Mouse (Mus musculus) lung, embryonic 14.5 days (tissue): ENCODE measurements around the gene Inhbb. TPM values are rescaled to one million over a fixed set of nuclear protein-coding genes. Genes with fewer than 3 reads are reported as not detected.

ENCODE experiments used
- ATAC-seq: fragments of 200-750 bp; cut with Nextera tagmentation; 2 replicates; pipeline ENCODE4 v1.8.0; 2017; ENCODE audit warnings: mild to moderate bottlenecking, moderate TSS enrichment, moderate library complexity; ENCODE audit not compliant: insufficient read depth
- DNase-seq: peaks from one replicate; pipeline ENCODE4 v3.0.0-alpha.2; 2015
- H3K27ac ChIP-seq: fragments of 300-500 bp; sonication (generic); 2 replicates; pipeline ENCODE4 v1.5.1; 2014; ENCODE audit warnings: low read depth, mild to moderate bottlenecking, moderate library complexity
- H3K27me3 ChIP-seq: fragments of 300-500 bp; sonication (generic); 2 replicates; pipeline ENCODE4 v1.6.1; 2014; ENCODE audit warnings: low read length, control low read depth; ENCODE audit not compliant: insufficient read depth
- H3K36me3 ChIP-seq: fragments of 300-500 bp; sonication (generic); 2 replicates; pipeline ENCODE4 v1.6.1; 2014; ENCODE audit warnings: control low read depth; ENCODE audit not compliant: insufficient read depth
- H3K4me1 ChIP-seq: fragments of 300-500 bp; sonication (generic); 2 replicates; pipeline ENCODE4 v1.6.1; 2014; ENCODE audit warnings: antibody characterized with exemption, control low read depth; ENCODE audit not compliant: insufficient read depth
- H3K4me2 ChIP-seq: fragments of 300-500 bp; sonication (generic); 2 replicates; pipeline ENCODE4 v1.6.1; 2014; ENCODE audit warnings: mild to moderate bottlenecking
- H3K4me3 ChIP-seq: fragments of 300-500 bp; sonication (generic); 2 replicates; pipeline ENCODE4 v1.5.1; 2014; ENCODE audit warnings: low read depth, low read length
- H3K9ac ChIP-seq: fragments of 300-500 bp; sonication (generic); 2 replicates; pipeline ENCODE4 v1.6.1; 2014
- H3K9me3 ChIP-seq: fragments of 300-500 bp; sonication (generic); 2 replicates; pipeline ENCODE4 v1.6.1; 2016; ENCODE audit warnings: low read depth, low read length, control low read depth
- CTCF ChIP-seq: IDR thresholded peaks from 2 replicates; pipeline ENCODE4 v1.5.1; 2016; ENCODE audit warnings: antibody characterized with exemption, low read depth
- WGBS: fragments of 180-500 bp; shearing (Covaris S2); extraction: QIAGEN DNeasy Blood & Tissue Kit; methylation state at CpG from one replicate; pipeline ENCODE4 v1.1.7; 2014; 5-methylcytosine and 5-hydroxymethylcytosine counted together
- polyA plus RNA-seq: library from polyadenylated mRNA; unstranded; fragments of >200 nt; fragmentation: Nextera tagmentation; extraction: Ambion mirVana; gene quantifications from 2 replicates; pipeline ENCODE4 v1.2.1, GENCODE M21; 2014

The Inhbb gene
- polyA plus RNA-seq, 1 experiment from 2014 or later, result 0.13 TPM

DNA sequence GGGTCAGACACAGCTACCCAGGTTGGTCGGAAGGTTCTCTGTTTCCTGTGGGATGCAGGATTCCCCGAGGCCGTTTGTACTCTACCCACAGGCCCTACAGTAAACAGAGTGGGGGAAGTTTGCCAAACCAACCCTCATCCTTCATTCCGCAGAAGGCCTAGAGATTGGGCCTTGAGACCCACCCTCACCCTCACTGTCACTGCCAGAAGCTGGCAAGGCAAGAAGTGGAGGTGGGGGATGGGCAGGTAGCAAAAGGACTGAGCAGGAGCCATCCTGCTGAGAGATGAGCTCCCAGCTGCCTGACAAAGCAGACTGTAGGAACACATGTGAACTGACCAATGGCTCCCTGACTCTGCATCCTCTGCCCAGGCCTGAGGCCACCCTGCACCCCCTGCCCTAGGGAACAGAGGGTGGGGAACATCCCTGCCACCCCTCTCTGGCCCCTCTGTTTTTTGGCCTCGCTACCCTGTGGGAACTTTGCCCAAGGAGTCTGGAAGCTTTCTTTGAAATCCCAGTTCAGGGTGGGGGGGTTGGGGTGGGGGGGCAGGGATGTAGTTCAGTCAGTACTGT is 12.4 kb downstream of the Inhbb start:
- no peak for TF ChIP-seq CTCF
- 27% methylated on average over 5 of the region's 5 CpGs for WGBS
- no peaks in the 10 kb centered on the region for H3K36me3 ChIP-seq

DNA sequence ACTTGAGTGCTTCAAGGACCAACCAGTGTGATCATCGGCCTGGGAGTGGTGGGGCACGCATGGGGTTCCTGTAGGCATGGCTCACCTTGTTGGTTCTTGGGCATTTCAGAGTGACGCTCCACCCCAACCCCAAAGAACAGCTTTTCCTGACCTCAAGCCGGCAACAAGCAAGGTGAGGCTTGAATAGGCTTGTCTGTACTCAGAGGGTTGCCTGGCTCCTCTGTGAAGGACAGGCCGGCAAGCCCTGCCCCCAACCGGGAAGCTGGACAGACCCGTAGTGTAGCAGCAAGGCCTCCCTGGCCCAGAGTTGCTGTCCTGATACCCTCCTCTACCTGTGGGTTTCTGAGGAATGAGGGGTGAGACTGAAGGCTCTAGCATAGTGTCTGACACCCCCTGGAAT is 12.9 kb downstream of the Inhbb start:
- Histone ChIP-seq H3K4me3 (no peak overlapping the region), H3K27ac (no peak overlapping the region), H3K36me3 (no peaks in the 10 kb centered on the region), H3K9ac (no peak overlapping the region), H3K4me2 (no peak overlapping the region), H3K9me3 (no peaks in the 10 kb centered on the region), H3K27me3 (no peaks in the 10 kb centered on the region), H3K4me1 (no peaks in the 10 kb centered on the region)
- 71% methylated on average over 7 of the region's 7 CpGs for WGBS
- no peak for TF ChIP-seq CTCF
- no peak for DNase-seq
- ATAC-seq, result no peak; the same call in 1 of the 2 replicates

More for the DNA sequence above, 12.4 kb downstream of the Inhbb start:
- Histone ChIP-seq H3K27me3 (no peaks in the 10 kb centered on the region), H3K9me3 (no peaks in the 10 kb centered on the region), H3K27ac (no peak overlapping the region), H3K9ac (no peak overlapping the region), H3K4me1 (no peaks in the 10 kb centered on the region), H3K4me3 (no peak overlapping the region), H3K4me2 (no peak overlapping the region)
- ATAC-seq (0 out of 2 replicates have a peak, but pooled peaks have one; percentile 33), DNase-seq (no peak)

DNA sequence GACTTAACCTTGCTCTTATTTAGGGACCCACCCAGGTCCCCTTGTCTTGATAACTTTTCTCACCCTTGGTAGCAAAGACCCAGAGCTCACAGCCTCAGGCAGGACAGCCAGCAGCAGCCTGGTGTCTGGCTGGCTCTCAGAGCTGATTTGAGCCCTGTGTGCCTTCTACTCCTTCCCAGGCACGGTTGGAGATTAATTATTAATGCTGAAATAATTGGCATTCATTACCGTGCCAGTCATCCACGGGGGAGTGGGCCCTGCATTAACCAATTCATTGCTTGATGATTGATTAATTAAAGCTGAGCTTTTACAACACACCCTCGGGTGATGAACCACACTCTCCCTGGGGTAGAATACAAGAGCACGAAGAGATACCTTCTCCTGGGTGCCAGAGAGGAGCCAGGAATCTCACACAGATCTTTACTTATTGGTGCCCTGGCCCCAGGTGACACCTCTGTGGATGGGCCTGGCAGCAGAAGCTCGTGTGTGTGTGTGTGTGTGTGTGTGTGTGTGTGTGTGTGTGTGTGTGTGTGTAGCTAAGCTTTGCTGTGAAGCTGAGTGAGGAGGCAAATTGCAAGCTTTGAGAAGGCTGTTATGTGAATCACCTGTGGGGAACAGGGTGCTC is 14.2 kb downstream of the Inhbb start:
- no peak for DNase-seq
- no peak for ATAC-seq
- no peak overlapping the region for H3K27ac ChIP-seq
- H3K4me1 ChIP-seq, result no peaks in the 10 kb centered on the region
- no peaks in the 10 kb centered on the region for H3K36me3 ChIP-seq
- no peaks in the 10 kb centered on the region for H3K9me3 ChIP-seq
- no peak for TF ChIP-seq CTCF
- 34% methylated on average over 6 of the region's 6 CpGs for WGBS
- H3K4me2 ChIP-seq, result no peak overlapping the region
- H3K27me3 ChIP-seq, result no peaks in the 10 kb centered on the region
- no peak overlapping the region for H3K9ac ChIP-seq
- H3K4me3 ChIP-seq, result no peak overlapping the region

DNA sequence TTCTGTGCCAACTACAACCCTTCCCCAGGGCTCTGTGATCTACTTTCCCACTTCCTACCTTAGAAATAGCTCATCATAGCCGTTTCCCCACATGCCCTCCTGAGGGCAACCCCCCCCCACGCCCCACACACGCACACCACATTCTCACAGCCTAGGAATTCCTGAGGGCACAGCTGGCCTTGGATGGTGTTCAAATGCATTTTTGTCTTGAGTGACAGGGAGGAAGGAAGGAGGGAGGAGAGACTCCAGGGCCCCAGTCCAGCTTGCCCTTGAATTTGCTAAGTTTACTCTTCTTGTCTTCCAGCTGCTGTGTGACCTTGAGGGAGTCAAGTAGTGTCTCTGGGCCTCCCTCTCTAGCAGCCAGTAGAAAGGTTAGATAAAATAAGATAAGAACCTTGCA is 17.2 kb downstream of the Inhbb start:
- DNase-seq, result peak; percentile 43
- no peak for TF ChIP-seq CTCF
- Histone ChIP-seq H3K4me3 (no peak overlapping the region), H3K27ac (no peak overlapping the region), H3K9me3 (no peaks in the 10 kb centered on the region), H3K27me3 (no peaks in the 10 kb centered on the region), H3K4me2 (no peak overlapping the region), H3K36me3 (no peaks in the 10 kb centered on the region), H3K9ac (no peak overlapping the region), H3K4me1 (no peaks in the 10 kb centered on the region)
- 15% methylated on average over 3 of the region's 3 CpGs for WGBS
- peak; percentile 40; the same call in 1 of the 2 replicates for ATAC-seq

DNA sequence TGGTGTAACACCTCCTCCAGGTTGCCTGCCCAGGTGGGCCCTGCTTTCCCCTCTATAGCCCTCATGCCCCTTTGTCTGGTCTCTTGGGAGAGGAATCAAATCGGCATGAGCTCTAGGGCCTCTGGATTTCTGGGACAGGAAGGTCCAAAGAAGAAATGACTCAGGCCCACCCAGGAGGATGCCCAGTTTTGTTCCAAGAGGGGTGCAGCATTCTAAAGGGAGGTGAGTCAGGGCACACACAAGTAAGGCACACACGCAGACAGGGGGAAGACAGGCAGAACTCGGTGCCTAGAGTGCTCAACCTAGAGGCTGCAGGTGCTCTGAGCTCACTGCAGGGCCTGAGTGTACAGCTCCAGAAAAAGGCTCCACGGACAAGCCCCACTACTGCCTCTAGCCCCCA is 17.7 kb downstream of the Inhbb start:
- H3K4me3 ChIP-seq, result no peak overlapping the region
- H3K27me3 ChIP-seq, result no peaks in the 10 kb centered on the region
- DNase-seq, result no peak

DNA sequence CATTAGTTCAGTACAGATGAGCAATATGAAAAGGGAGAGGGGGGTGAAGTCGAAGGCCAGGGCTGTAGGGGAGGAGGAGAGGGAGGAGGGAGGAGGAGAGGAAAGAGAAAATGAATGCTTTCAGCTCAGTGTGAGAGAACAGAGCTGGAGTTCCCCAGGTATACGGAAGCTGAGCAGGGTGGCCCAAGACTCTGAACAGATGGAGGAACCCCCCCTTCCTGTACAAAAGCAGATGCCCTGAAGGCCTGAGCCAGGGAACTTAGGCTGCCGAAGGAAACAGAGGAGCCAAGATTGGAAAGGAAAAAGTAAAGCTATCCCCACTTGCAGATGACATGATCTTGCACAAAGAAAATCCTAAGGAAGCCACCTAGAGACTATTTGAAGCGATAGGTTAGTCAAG is 20.8 kb downstream of the Inhbb start:
- Histone ChIP-seq H3K4me3 (no peak overlapping the region), H3K27ac (no peak overlapping the region), H3K9me3 (no peaks in the 10 kb centered on the region), H3K36me3 (no peaks in the 10 kb centered on the region), H3K9ac (no peak overlapping the region), H3K4me1 (no peaks in the 10 kb centered on the region), H3K27me3 (no peaks in the 10 kb centered on the region), H3K4me2 (no peak overlapping the region)
- TF ChIP-seq CTCF, result no peak
- DNase-seq (no peak), ATAC-seq (no peak)
- 68% methylated on average over 4 of the region's 4 CpGs for WGBS

More for the DNA sequence above, 17.7 kb downstream of the Inhbb start:
- WGBS, result 70% methylated on average over 4 of the region's 4 CpGs
- TF ChIP-seq CTCF, result no peak
- H3K27ac ChIP-seq, result no peak overlapping the region
- ATAC-seq, result 0 out of 2 replicates have a peak, but pooled peaks have one; percentile 2
- H3K36me3 ChIP-seq, result no peaks in the 10 kb centered on the region
- no peak overlapping the region for H3K4me2 ChIP-seq
- no peaks in the 10 kb centered on the region for H3K9me3 ChIP-seq
- H3K4me1 ChIP-seq, result no peaks in the 10 kb centered on the region
- H3K9ac ChIP-seq, result no peak overlapping the region

- no peak for TF ChIP-seq CTCF
These were observed 23.4 kb downstream of the Inhbb start for GRCm38 (mm10) chr1:119398640-119399039.

More at GRCm38 (mm10) chr1:119398640-119399039, 23.4 kb downstream of the Inhbb start:
- WGBS, result 59% methylated on average over 2 of the region's 2 CpGs
- Histone ChIP-seq H3K9ac (no peak overlapping the region), H3K36me3 (no peaks in the 10 kb centered on the region), H3K9me3 (no peaks in the 10 kb centered on the region), H3K27ac (no peak overlapping the region), H3K4me1 (no peaks in the 10 kb centered on the region), H3K4me2 (no peak overlapping the region), H3K27me3 (no peaks in the 10 kb centered on the region), H3K4me3 (no peak overlapping the region)
- no peak for ATAC-seq
- DNase-seq, result no peak
